Mouse (Mus musculus) gastrocnemius, postnatal 14 days (tissue): ENCODE data around the gene Ankdd1a. TPM values are rescaled to one million over a fixed set of nuclear protein-coding genes. Genes with fewer than 3 reads are reported as not detected.

Experiments
- DNase-seq: peaks from one replicate; pipeline ENCODE4 v3.0.0; 2021; ENCODE audit warnings: mixed read lengths
- intact Hi-C: fragments of 180-260 bp; cut with DNase I; formaldehyde crosslinking; loops from one replicate; pipeline ENCODE4 v1.15.1; 2025; ENCODE audit warnings: low total_unique reads
- long read RNA-seq, 2 experiments: library from polyadenylated mRNA; stranded (forward); transcript quantifications; one replicate each; pipeline ENCODE4 v2.0.0; 2021
- total RNA-seq, 2 experiments: library from RNA; stranded (reverse); gene quantifications; 2 replicates each; pipeline ENCODE4 v1.2.3; 2021

Ankdd1a gene
- not detected for total RNA-seq
- long read RNA-seq, experiment 1, result 0 reads
- long read RNA-seq, experiment 2, result 0 reads

DNA sequence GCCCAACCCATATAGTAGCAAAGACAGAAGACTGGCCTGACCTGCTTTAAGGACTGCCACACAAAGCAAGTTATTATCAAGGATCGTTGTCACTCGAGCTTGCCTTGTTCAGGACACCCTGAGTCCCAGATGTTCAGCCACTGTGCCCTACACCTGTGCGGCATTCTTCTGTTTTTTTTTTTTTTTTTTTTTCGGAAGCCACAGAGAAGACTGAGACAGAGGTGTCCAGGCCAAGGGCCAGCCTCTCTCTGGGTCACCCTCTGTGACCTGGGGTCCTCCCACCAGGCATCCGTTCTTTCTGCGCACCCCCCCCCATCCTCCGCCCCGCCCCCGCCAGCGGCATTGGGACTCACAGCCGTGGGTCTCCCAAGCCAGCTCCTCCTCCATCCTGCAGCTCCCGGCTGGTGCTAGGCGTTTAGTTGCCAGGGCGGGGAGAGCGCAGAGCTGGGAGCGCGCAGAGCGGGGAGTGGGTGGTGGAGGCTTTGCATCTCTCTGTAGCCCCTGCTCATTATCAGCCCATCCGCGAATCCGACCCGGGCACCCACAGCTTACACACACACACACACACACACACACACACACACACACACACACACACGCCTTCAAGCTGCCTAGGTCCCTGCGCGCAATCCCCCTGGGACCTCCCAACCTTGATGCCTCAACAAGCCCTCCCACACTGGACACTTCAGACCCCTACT is at the start of gene Ankdd1a:
TSS of gene Ankdd1a (minus strand) at position 387 of the 698 bp plus-strand sequence.
- peak; percentile 40 for DNase-seq
- intact Hi-C loops, result no loop called here

DNA sequence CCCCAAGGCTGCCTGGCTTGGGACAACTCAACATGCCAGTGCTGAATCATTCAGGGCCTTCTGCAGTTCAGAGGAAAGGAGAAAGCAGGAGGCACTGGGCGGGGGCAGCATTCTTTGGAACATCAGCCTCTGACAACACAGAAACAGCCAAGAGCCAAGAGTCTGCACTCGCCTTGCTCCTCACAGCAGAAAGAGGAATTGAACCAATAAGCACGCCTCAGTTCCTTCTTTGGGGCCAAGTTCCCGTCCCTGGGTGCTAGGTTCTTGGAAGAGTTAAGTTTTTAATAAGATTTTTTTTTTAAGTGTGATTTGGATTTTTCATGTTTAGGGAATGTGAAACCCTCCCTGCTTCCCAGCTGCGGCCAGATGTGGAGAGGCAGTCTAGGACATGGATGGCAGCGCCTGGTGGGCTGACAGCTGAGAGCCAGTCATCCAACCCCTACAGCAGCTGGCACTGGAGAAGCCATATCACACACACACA is 49.5 kb upstream of the Ankdd1a start:
- DNase-seq, result peak; percentile 71
- intact Hi-C loops, result no loop called here

DNA sequence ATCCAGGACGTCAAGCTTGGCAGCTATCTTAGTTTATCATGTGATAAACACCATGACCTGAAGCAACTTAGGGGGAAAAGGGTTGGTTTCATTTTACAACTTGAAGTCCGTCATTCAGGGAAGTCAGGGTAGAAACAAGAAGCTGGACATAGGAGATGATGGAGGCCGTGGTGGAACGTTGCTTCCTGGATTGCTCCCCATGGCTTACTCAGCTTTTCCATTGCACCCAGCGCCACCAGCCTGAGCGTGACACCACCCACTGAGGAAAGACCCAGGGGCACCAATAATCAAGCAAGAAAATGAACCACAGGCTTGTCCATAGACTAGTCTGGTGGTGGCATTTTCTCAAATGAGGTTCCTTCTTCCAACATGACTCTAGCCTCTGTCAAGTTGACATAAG is 48.8 kb upstream of the Ankdd1a start:
- intact Hi-C loops, result no loop called here
- DNase-seq, result no peak

DNA sequence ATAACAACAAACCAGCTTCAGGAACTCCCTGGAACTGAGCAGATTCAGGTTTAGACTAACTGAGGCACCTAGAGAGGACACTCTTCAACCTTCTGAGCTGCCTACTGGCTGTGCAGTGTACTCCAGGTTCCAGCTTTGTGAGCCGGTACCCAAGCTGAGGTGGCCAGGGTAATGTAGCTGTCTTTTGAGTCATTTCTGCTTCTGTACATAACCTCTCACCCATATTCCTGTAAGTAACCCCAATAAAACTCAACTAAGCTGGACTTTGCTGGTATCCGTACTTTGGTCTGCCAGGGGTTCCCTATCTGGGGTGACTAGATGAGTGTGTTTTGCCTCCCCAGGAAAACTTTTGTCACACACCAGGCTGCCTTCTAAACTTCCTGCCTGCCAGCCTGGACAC is 44.7 kb upstream of the Ankdd1a start:
- intact Hi-C loops, result no loop called here
- DNase-seq, result no peak

DNA sequence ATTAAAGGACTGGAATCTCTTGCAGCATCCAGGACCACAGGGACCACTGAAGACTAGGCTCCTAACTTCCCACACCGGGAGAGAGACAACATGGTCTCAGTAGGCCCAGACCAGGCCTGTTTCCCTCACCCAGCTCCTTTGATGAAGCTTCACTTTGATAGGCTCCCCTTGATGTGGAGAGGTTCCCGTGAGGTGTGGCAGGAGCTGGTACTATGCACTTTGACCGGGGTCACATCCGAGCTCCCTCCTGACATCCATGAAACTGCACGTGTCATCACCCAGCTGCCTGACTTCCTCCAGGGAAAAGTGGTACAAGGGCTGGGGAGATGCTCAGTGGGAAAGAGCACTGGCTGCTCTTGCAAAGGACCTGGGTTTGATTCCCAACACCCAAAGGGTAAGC is 43.1 kb upstream of the Ankdd1a start:
- no peak for DNase-seq
- intact Hi-C loops, result no loop called here

DNA sequence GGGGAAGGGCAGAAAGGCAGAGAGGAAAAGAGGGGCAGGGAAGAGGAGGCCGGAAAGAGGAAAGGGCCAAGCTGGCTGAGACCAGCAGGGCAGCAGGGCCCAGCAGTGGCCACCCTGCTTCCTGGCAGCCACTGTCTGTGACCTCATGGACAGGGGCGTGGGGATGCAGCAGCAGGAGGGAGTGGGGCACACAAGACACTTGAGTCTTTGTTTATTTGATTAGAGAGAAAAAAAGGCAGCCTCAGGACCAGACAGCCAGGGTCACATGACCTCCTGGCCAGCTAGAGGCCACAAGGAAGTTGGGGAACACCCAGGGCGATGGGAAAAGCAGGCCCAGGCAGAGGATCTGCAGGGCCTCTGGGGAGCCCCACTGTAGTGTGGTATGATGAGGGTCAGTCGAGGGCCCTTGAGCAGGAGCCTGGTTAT is 42.1 kb upstream of the Ankdd1a start:
- DNase-seq, result peak; percentile 79
- intact Hi-C loops, result no loop called here

DNA sequence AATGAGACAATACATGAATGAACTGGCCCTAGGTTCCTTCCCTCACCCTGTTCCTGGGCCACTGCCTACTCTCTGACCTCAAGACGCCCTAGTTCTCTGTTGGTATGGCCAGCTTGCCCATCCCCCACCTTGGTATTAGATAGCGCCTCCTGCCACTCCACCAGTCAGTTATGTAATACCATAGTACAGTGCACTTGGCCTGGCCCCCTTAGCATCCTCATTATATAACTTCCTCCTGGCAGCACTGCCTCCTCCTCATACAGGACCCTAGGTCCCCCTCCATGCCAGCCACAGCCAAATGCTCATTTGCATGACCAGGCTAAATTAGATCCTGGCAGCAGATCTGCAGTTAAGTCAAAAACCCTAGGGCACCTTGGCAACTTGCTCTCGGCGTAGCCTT is 41.0 kb upstream of the Ankdd1a start:
- intact Hi-C loops, result no loop called here
- DNase-seq, result peak; percentile 71

DNA sequence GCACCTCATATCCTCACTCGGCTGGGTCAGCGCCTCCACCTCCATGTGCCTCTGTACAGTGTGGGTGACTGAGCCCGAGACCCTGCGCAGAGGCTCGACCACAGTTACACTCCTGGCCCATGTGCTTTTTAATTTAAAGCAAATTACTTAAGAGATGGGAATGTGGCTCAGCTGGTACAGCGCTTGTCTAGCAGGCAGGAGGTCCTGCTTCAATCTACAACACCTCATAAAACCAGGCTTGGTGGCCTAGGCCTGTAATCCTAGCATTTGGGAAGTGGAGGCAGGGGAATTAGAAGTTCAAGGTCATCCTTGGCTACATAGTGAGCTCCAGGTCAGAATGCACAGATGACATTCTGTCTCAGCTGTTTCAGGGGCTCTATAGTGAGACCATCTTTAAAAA is 38.8 kb upstream of the Ankdd1a start:
- DNase-seq, result no peak
- intact Hi-C loops, result no loop called here

DNA sequence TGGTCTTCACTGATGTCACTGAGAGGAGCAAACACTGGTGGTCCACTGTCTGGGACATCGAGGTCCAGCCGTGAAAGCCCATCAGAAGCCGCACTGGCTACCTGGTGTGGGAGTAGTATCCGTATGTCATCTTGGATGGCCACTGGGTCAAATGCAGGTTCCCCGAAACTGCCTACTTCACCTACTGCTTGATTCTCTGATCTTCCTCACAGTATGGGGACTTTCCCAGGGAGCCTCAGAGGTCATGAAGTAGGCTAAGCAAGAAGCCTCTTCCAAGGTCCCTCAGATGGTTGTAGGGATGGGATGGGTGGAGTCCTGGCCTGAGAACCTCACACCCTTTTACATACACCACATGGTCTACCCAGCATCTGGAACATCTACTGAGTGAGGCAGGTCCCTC is 37.0 kb upstream of the Ankdd1a start:
- no peak for DNase-seq
- intact Hi-C loops, result no loop called here

DNA sequence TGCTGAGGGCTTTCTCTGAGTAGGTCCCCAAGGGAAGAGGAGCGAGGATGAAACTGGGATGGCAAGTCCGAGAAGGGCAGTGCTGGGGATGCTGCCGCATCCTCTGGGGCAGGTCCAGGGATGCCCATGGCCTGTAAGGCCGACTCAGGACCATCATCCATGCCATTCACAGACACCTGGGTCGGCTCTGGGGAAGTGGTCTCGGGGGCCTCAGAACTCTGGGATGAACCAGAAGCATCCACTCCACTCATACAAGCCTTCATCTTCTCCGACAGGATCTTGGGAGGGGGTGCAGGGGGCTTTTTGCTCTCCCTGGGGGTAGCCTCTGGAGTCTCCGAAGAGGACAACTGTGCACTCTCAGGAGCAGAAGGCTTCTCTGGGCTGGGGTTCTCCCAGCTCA is 36.4 kb upstream of the Ankdd1a start:
- intact Hi-C loops, result no loop called here
- no peak for DNase-seq

DNA sequence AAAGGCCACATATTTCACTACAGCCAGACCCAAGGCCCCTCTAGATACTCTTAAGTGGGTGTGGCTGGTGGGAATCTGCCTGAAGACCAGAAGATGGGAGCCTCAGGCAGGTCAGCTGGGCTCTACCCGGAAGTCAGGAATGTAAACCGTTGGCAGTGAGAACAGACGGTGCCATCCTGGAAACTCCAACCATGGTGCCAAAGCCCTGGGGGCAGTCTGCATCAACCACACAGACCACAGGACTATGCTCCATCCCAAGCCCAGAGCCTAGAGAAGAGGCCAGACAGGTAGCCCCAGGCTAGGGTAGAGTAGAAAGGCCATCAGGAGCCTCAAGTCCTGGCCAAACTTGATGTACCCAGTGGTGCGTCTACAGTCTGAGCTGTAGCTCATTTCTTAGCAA is 35.6 kb upstream of the Ankdd1a start:
- DNase-seq, result no peak
- intact Hi-C loops, result no loop called here

DNA sequence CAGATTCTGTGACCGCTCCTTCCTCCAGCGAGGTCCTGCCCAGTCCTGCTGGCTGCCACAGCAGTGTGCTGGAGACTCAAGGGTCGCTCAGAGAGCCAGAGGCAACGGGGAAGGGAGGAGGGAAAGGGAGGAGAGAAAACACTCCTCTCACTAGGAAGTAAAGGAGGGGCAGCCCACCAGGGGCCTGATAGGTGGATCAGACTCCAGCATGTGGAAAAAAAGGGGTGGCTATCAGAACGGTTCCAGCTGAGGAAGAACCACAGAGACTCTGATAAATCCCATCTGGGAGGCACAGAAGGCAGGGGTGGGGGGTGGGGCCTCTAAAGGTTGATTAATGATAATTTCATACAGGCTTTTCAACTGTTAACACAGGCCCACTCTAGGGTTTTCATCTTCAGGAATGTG is 35.0 kb upstream of the Ankdd1a start:
- intact Hi-C loops, result no loop called here
- DNase-seq, result no peak

DNA sequence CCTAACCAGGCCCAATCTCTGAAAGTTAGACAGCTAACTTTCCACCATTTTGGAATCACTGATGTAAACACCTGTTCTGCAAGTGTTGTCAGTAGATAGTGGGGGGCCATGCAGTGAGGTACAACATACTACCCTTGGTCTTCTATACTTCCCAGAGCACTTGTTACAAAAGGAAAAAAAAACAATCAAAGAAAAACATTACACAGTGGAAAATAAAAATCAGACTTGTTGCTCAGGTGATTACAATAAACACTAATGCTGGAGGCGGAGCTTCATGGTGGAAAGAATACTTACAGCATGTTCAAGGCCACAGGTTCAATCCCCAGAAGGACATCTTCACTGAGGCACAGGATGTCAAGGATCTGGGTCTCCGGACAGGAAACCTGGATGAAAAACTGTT is 32.7 kb upstream of the Ankdd1a start:
- intact Hi-C loops, result no loop called here
- no peak for DNase-seq

DNA sequence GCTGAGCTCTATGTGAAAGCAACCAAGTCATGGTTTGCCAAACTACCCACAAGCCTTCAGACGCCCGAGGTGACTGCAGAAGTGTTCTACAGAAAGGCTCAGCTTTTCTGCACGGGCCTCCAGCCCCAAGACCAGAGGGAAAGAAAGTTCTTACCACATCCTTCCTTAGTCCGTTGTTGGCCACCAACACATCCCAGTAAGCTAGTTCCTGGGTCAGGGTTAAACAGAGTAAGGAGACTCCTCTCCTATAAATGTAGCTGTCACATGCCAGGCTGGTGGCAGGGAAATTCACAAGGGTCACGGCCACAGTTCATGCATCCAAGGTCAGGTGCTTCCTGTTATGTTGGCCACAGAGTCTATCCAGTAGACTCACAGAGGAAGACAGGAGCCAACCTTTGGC is 32.1 kb upstream of the Ankdd1a start:
- no peak for DNase-seq

DNA sequence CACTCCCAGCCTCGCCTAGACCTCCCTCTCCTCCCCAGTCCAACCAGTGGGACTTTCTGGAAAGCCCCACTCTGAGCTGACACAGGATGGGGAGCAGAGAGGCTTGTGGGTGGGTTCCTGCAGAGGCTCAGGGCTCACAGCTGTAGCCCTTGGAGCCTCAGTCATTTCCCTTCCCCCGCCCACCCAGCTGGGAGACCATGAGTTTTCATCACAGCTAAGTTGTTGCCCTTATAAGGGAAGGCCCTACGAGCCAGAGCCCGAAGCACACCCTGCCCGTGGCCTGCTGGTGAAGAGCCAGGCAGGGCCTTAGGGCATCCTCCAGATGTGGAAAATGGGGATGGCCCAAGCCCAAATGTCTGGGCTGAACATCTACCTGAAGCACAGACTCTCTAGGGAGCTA is 31.0 kb upstream of the Ankdd1a start:
- intact Hi-C loops, result no loop called here
- peak; percentile 87 for DNase-seq

More for the DNA sequence above, 32.1 kb upstream of the Ankdd1a start:
- intact Hi-C loops, result no loop called here

DNA sequence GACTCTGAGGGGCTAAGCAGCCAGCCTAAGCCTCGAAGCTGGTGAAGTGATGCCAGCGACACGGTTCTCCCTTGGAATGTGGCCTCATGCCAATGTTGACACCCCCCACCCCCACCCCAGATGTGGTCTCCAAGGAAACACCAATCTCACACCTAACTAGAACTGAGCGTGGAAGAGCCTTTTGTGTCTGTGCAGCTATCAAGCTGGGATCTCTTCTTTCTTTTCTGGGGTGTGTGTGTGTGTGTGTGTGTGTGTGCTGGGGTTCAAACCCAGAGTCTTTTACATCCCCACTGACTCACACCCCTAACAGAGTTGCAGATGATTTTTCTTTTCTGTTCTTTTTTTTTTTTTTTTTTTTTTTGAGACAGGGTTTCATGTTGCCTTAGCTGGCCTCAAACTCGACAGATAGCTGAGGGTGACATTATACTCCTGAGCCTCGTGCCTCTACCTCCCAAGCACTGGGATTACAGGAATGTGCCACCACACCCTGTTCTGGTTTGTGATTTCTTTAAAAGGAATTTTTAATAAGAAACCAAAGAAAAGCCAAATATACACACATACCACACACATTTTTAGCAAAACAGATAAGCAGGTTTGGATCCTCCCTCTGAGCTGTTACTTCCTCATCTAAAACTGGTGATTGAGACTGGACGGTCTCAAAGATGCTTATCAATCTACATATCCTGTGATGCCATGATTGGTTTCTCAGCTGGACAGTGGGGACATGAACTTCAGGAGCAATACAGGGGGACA is 30.3 kb upstream of the Ankdd1a start:
- intact Hi-C loops, result no loop called here

DNA sequence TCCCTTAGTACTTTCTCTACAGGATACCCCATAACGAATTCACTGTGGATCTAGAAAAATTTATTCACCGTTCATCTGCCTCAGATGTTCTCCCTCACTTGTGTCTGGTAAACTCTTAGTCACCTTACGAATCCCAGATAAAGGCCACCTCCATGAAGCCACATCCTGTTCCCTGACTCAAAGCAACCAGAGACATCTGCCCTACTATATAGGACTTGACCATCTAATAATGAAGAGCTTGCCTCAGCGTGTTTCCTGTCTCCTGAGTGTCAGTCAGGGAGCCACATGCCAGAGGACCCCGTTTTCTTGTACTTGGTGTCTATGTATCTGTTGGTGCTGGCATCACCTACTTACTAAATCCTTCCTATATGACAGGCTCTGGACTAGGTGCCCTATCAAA is 29.6 kb upstream of the Ankdd1a start:
- DNase-seq, result no peak
- intact Hi-C loops, result no loop called here

More for the DNA sequence above, 30.3 kb upstream of the Ankdd1a start:
- DNase-seq, result no peak

DNA sequence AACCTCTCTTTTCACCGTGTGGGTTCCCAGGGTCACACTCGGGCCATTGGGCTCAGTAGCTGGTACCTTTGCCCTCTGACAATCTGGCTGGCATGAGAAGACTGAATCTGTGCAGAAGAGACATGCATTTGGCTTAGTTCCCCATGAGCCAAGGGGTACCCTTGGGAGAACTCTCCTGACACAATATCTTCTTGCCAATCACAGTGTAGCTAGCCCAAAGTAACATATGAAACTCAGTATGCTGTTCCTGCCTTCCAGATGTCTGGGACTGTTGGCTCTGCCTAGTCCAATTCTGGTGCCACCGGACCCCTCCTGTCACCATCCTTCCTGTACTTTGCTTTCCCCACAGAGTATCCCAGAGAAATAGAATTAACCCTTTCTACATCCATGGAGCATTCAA is 29.1 kb upstream of the Ankdd1a start:
- no peak for DNase-seq
- intact Hi-C loops, result no loop called here

DNA sequence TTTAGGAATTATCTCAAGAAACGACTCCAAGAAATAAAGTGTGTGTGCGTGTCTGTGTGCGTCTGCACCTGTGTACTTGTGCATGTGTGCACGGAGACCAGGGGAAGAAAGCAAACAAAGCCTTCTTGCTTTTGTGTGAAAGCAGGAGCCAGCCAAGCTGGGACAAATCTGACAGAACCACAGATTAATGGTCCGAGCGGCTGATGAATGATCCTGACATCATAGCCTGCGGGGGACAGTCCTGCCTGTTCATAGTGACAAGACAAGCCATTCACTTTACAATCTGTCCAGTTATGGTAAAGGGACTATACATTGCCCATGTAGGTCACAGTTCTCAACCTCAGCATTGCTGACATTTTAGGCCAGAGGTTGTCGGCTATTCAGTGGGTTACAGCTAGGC is 28.3 kb upstream of the Ankdd1a start:
- intact Hi-C loops, result no loop called here
- DNase-seq, result no peak

DNA sequence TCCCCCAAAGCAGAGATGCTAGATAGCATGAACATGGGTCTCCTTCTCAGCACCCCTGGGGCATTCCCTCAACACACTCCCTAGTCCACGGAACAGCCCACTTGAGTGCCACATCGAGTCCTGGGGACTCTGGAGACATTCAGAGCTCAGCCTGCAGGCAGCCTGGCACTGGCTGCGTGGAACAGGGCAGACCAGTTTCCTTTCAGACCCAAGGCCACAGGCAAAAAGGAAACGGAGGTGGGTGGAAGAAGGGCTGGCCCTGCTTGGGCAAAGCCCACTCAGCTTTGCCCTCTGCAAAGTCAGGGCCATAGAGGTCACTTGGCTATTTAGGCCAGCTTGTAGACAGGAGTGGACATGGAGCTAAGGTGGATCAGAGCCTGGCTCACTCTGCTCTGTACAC is 27.9 kb upstream of the Ankdd1a start:
- intact Hi-C loops, result no loop called here

DNA sequence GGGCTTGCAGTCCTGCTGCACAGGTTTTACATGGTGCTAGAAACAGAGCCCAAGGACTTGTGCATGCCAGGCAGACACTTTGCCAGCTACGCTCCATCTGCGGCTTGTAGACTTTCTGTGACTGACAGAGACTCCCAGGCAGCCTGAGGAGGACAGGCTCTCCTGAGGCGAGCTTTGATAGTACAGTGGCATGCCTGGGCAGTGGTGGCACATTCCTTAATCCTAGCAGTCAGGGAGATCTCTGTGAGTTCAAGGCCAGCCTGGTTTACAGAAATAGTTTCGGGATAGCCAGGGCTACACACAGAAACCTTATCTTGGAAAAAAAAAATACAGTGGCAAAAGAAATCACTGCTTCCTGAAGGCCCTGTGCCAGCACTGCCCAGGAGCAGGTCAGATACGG is 27.1 kb upstream of the Ankdd1a start:
- intact Hi-C loops, result no loop called here
- no peak for DNase-seq

More for the DNA sequence above, 27.9 kb upstream of the Ankdd1a start:
- no peak for DNase-seq
